Mouse (Mus musculus) C2C12 (cell line): ENCODE data around the gene Ubtf.

ENCODE experiments used
- CTCF ChIP-seq: IDR thresholded peaks from one replicate; pipeline ENCODE4 v1.5.1; 2011; ENCODE audit not compliant: control insufficient read depth, insufficient read depth, insufficient read length
- MAX ChIP-seq: IDR thresholded peaks from one replicate; pipeline ENCODE4 v1.6.1; 2011; ENCODE audit warnings: mild to moderate bottlenecking, control low read depth
- MYOG ChIP-seq: IDR thresholded peaks from one replicate; pipeline ENCODE4 v1.6.1; 2011; ENCODE audit not compliant: control insufficient read depth, insufficient read length; ENCODE audit errors: extremely low read depth

- no peak for TF ChIP-seq MAX
- TF ChIP-seq MYOG: no peak
- no peak for TF ChIP-seq CTCF
Observed at GRCm38 (mm10) chr11:102277754-102278153, 41.8 kb downstream of the Ubtf start.
